Mouse (Mus musculus) testis, adult 2 months (tissue): ENCODE results near the gene Sgk1.

Experiments
- CTCF ChIP-seq: fragments of 200-500 bp; IDR thresholded peaks from 2 replicates; pipeline ENCODE4 v1.5.1; 2012; ENCODE audit warnings: low read depth, mild to moderate bottlenecking, inconsistent platforms, low read length, moderate library complexity; ENCODE audit not compliant: control insufficient read depth, insufficient read depth, insufficient replicate concordance
- POLR2A ChIP-seq: fragments of 200-500 bp; IDR thresholded peaks from 2 replicates; pipeline ENCODE4 v1.6.1; 2012; ENCODE audit warnings: low read depth, mild to moderate bottlenecking, inconsistent platforms, low read length, moderate library complexity; ENCODE audit not compliant: control insufficient read depth

DNA sequence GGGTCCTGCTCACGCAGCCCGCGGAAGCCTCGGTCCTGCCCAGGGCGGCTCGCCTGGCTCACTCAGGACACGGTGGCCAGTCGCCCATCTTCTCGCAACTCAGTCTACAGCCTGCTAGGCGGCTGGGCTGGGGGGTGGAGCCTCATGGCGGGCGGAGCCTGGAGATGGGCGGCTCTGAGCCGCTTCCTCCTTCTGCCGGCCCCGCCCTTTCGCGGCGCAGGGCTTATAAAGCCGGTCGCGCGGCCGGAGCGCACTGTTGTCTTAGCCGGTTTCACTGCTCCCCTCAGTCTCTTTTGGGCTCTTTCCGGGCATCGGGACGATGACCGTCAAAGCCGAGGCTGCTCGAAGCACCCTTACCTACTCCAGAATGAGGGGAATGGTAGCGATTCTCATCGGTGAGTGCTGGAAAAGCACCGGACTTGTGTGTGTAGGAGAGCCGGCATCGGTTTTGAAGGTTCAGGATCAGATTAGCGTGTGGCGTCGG lies 112.5 kb downstream of the Sgk1 start:
- TF ChIP-seq CTCF (no peak), POLR2A (peak; percentile 88)
